Mouse (Mus musculus) heart, adult 2 months (tissue): Measurements from ENCODE around the gene Ppm1b.

Source experiments
- EP300 ChIP-seq: fragments of 200-500 bp; IDR thresholded peaks from 2 replicates; pipeline ENCODE4 v1.6.1; 2011; ENCODE audit warnings: low read depth, low read length, control low read depth; ENCODE audit not compliant: insufficient read depth
- POLR2A ChIP-seq: fragments of 200-500 bp; IDR thresholded peaks from 2 replicates; pipeline ENCODE4 v1.6.1; 2011; ENCODE audit warnings: mild to moderate bottlenecking, low read depth, low read length, control low read depth; ENCODE audit not compliant: insufficient read depth

- no peak for TF ChIP-seq POLR2A
- TF ChIP-seq EP300: no peak
Observed at GRCm38 (mm10) chr17:84936809-84937208, 19.7 kb upstream of the Ppm1b start.
